Mouse (Mus musculus) left cerebral cortex, adult 9 months (tissue): ENCODE results near the gene Elof1.

ENCODE experiments used
- DNase-seq, 2 experiments: peaks; one replicate each; pipeline ENCODE4 v3.0.0; 2022; ENCODE audit warnings: low spot score in 2 of 2

Elof1 gene

GRCm38 (mm10) chr9:22136765-22137547 lies 20.0 kb upstream of the Elof1 start:
- no peak for DNase-seq

DNA sequence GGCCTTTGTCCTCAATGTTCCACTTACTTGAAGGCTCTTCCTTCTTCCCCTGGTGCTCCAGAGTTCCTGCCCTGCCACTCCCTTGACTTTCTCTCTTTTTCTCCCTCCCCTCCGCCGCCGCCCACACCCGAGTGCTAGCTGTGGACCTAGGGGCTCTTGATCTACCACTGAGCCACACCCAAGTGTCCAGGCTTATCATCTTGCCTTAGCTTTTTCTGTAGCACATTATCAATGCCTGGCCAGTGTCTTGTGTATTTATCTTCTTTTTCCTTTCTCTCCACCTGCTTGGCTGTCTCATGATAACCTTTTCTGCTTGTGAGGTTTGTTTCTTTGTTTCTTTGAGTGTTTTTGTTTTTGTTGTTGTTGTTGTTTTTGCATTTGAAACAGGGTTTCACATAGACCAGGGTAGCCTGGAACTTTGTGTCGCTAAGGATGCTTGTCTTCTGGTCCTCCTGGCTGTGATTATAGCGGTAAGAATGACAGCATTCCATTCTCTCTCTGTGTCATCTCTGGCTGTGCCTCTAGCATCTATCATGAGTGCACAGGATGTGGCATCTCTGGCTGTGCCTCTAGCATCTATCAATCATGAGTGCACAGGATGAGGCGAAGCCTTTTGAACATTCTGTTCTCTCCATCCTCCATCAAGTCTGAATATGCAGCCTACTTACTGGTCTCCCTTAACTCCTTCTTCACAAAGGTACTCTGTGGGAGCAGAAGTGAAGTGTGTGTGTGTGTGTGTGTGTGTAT lies 18.8 kb upstream of the Elof1 start, which contains the start of gene Acp5:
Gene Acp5 (minus strand): TSS at position 68 of the 747 bp plus-strand sequence.
- no peak for DNase-seq

DNA sequence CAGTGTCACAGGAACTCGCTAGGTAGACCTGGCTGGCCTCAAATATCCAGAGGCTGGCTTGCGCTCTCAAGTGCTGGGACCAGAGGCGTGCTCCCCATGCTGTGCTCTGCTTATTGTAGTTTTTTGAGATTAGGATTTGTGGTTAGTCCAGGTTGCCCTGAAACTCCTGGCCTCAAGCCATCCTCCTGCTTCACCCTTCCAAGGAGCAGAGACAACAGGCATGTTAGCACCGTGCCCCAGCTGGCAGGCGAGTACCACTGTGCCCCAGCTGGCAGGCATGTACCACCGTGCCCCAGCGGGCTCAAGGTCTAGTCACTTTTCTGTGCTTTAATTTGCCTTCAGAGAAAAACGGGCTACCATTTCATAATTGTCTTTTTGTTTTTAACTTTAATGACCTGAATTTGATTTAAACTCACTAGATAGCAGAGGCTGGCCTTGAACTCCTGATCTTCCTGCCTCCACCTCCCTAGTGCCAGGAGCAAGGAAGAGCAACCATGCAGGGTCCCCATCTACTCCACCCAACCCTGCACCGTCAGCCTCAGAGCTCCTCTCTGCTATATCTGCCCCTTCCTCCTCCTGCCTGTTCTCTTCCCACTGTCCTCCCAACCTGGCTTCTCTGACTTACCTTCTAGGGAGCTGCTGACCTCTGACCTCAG lies 18.1 kb upstream of the Elof1 start:
- no peak for DNase-seq

DNA sequence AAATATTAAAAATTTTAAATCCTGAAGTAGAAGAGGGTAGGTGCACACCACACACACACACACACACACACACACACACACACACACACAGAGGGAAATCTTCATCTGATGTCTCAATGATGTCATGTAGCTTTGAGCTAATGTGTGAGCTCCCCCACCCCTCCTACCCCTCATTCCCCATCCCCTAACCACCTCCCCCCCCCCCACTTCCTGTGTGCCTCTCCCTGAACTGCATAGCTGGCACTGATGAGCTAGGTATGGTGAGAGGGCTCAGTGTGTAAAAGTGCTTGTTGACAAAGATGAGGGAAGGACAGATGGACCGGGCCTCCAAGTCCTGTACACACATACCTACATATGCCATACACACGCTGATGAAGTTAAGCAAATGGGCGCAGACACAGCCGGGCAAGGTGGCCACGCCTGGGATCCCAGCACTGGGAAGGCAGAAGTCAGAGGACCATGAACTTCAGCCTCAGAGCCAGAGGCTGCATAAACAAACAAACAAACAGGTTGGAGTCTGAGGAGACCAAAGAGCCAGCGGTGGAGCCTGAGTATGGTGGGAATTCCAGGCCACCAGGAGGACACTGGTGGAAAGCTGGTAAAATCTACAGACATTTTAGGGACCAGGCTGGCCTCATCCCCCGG lies 17.4 kb upstream of the Elof1 start:
- no peak for DNase-seq

DNA sequence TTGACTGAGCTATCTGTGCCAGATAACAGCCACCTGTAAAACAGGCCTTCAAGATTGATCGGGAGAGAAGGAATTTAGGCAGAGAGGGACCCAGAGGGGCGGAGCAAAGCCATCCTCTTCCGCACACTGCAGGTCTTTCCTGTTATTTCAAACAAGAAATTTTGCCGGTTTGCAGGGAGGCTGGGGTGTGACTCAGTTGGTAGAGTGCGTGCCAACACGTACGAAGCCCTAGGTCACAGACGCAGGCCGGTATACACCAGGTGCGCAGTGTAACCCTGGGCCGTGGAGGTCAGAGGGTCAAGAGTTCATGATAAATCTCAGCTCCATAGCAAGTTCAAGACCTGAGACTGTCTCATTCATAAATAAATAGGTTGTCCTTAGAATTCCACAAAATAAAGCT lies 15.2 kb upstream of the Elof1 start:
- no peak for DNase-seq

DNA sequence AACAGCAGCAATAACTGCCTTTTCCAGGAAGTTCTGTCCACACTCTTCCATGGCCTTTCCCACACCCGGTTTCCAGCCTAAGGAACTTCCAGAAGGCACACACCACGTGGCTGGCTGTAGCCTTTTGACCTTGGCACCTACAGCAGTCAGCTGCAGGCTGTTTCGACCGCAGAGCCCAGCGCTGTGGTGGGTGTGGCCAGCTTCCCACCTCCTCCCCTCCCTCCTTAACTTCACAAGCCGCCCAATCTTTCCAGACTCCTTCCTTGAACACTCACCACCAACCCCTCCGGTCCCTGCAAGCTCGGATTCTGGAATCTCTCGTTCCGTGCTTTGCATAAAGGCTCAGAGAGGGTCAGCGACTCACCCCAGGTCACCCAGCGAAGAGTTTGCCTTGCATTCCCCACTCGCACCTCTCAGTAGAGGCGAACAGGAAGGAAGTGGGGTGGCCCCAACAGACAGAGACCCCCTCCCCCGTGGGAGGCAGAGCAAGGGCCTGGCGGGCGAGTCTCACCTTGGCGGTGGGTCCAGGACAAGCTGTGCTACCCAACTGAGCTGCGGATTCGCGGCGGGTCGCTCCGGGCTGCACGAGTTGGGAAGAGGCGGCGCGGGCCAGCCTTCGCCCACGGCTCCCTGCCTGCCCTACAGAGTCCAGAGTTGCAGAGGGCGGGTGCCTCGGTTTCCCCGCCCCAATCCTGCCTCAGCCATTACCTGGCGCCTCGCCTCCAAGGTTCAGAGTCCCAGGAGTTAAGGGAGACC lies 14.4 kb upstream of the Elof1 start:
- DNase-seq, result no peak

GRCm38 (mm10) chr9:22125246-22126027 lies 8.5 kb upstream of the Elof1 start:
- no peak for DNase-seq

DNA sequence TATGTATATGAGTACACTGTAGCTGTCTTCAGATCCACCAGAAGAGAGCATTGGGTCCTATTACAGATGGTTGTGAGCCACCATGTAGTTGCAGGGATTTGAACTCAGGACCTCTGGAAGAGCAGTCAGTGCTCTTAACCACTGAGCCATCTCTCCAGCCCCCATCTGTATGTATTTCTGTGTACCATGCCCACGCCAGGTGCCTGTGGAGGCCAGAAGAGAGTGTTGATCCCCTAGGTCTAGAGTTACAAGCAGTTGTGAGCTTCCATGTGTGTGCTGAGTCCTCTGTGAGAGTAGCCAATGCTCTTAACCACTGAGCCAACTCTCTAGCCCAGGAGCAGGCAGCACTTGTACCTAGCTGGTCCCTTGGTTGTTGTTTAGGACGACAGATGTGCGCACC lies 7.2 kb upstream of the Elof1 start:
- DNase-seq, result no peak

- no peak for DNase-seq
Observed at GRCm38 (mm10) chr9:22123069-22123609, 6.2 kb upstream of the Elof1 start.

GRCm38 (mm10) chr9:22122005-22122404 lies 5.0 kb upstream of the Elof1 start:
- DNase-seq, result no peak

GRCm38 (mm10) chr9:22121545-22121944 lies 4.6 kb upstream of the Elof1 start:
- DNase-seq, result no peak

GRCm38 (mm10) chr9:22119543-22119942 lies 2.6 kb upstream of the Elof1 start:
- peak; percentile 42 to 71 for DNase-seq

- DNase-seq, result peak in 1 of 2 experiments; percentile 61
Observed at GRCm38 (mm10) chr9:22117754-22118456, 933 bp upstream of the Elof1 start.

DNA sequence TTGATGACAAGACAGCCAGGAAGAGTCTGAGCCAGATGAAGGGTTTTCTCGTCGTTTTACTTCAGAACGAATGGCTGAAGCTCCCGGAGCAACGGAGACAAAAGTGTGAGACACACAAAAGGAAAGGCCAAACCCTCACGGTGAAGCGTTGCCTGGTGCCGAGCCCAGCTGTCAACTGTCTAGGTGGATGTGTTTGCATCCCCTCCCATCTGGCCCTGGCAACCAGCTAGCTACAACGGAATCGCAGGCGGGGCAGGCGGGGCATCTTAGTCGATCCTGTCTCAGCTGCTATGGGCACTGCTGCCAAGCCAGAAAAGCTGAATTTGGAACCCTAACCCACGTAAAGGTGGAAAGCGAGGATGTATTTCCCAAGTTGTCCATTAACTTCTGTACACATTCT lies 886 bp downstream of the Elof1 start:
- DNase-seq, result no peak

DNA sequence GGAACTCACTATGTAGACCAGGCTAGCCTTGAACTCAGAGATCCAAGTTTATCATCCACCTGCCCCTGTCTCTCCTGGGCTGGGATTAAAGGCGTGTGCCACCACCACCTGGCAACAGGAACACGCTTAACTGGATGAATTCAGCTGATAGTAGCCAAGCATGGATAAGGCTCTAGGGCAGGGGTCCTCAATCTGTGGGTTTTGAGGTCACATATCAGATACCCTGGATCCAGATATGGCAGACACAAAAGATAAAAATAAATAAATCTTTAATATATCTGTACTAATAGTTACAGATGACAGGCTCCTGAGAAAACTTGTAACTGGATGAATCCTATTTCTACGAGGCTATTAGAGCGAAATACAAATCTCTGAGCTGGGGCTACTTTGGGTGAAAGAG lies 1.3 kb downstream of the Elof1 start:
- DNase-seq, result no peak

GRCm38 (mm10) chr9:22108194-22108593 lies 8.8 kb downstream of the Elof1 start:
- no peak for DNase-seq

GRCm38 (mm10) chr9:22099922-22100321 lies 17.1 kb downstream of the Elof1 start:
- no peak for DNase-seq

DNA sequence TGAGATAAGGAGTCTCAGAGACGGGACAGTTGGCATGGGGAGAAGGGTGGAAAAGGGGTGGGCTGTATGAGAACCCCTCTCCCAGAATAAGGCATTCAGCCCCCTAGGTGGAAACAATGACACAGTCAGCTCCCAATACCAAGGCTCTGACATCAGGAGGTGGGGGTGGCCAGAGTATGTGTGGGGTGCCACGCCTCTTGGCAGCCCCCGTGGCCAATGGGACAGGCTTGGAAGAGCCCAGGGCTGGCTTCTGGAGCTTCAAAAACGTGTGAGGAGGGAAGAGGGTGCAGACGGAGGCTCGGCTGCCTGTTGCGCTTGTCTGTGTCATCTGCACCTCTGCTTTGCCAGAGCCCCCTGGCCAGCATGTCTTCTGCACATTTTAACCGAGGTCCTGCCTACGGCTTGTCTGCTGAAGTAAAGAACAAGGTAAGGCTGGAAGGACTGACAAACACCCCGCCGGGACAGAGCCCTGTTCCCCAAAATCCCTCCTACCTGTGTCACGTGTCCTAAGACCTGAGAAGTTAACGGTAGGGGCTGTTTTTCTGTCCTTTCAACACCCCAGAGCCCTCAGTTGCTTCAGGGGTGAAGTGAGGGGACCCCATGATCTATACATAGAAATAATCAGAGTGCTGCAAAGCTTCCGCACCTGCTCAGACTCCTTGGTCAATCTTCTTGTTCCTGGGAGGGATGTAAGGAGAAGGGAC lies 17.8 kb downstream of the Elof1 start, which contains the start of gene Cnn1:
Gene Cnn1 (plus strand): TSS at position 224 of the 704 bp plus-strand sequence.
- DNase-seq, result no peak

DNA sequence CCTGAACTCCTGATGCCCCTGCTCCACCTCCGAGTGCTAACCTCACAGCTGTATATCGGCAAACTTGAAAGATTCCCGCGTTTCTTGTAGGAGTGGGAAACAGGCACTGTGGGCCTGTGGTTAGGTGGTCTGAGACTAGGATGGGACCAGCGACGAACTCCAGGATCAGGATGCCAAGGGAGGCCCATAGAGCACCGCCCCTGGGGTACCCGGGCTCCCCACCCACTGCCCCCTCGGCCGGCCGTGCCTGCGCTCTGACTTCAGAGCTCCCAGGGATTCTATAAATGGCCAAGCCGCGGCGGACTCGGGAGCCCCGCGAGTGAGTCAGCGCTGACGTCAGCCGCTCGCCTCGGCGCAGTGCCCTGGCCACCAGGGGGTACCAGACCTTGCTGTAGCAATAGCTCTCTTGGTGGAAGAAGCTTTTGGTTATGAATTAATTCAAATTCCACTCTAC lies 21.1 kb downstream of the Elof1 start:
- peak in 1 of 2 experiments; percentile 72 for DNase-seq
